Mouse (Mus musculus) hindbrain, embryonic 15.5 days (tissue): Measurements from ENCODE around the gene Zfp944. TPM values are rescaled to one million over a fixed set of nuclear protein-coding genes. Genes with fewer than 3 reads are reported as not detected.
A peak's percentile ranks its signal among the peaks of the same experiment; 100 is the strongest.
"Not testable (repeated sequence)": the region's sequence is repeated elsewhere in the genome, so short reads cannot be mapped to it uniquely, and the experiment has no call there.

ENCODE experiments used
- ATAC-seq: fragments of 200-750 bp; cut with Nextera tagmentation; 2 replicates; pipeline ENCODE4 v1.8.0; 2017; ENCODE audit warnings: low read depth, moderate number of reproducible peaks, moderate TSS enrichment; ENCODE audit not compliant: low FRiP score
- H3K27ac ChIP-seq: fragments of 300-500 bp; sonication (generic); replicated peaks from 2 replicates; pipeline ENCODE4 v1.5.1; 2015; ENCODE audit warnings: mild to moderate bottlenecking, inconsistent platforms
- H3K27me3 ChIP-seq: fragments of 300-500 bp; sonication (generic); 2 replicates; pipeline ENCODE4 v1.6.1; 2015; ENCODE audit warnings: control low read depth, inconsistent platforms
- H3K36me3 ChIP-seq: fragments of 300-500 bp; sonication (generic); 2 replicates; pipeline ENCODE4 v1.6.1; 2015; ENCODE audit warnings: control low read depth, inconsistent platforms
- H3K4me1 ChIP-seq: fragments of 300-500 bp; sonication (generic); replicated peaks from 2 replicates; pipeline ENCODE4 v1.6.1; 2015; ENCODE audit warnings: control low read depth, inconsistent platforms
- H3K4me2 ChIP-seq: fragments of 300-500 bp; sonication (generic); 2 replicates; pipeline ENCODE4 v1.6.1; 2015; ENCODE audit warnings: moderate library complexity, mild to moderate bottlenecking, inconsistent platforms
- H3K4me3 ChIP-seq: fragments of 300-500 bp; sonication (generic); 2 replicates; pipeline ENCODE4 v1.5.1; 2015; ENCODE audit warnings: mild to moderate bottlenecking, inconsistent platforms
- H3K9ac ChIP-seq: fragments of 300-500 bp; sonication (generic); 2 replicates; pipeline ENCODE4 v1.6.1; 2015; ENCODE audit warnings: inconsistent platforms
- H3K9me3 ChIP-seq: fragments of 300-500 bp; sonication (generic); 2 replicates; pipeline ENCODE4 v1.6.1; 2016; ENCODE audit warnings: control low read depth, inconsistent platforms
- WGBS: fragments of 180-500 bp; shearing (Covaris S2); methylation state at CpG from one replicate; pipeline ENCODE4 v1.1.7; 2015; 5-methylcytosine and 5-hydroxymethylcytosine counted together
- polyA plus RNA-seq: library from polyadenylated mRNA; unstranded; fragments of >200 nt; fragmentation: Nextera tagmentation; extraction: Ambion mirVana; gene quantifications from 2 replicates; pipeline ENCODE4 v1.2.1, GENCODE M21; 2015

Gene Zfp944
- 13.1 and 13.8 TPM in 2 replicates for polyA plus RNA-seq

- peak; percentile 98 for ATAC-seq
- Histone ChIP-seq H3K27ac (peak within 1 kb of the TSS; percentile 78), H3K4me2 (peak within 1 kb of the TSS; percentile 56), H3K4me3 (peak within 1 kb of the TSS; percentile 65), H3K9ac (peak within 1 kb of the TSS; percentile 69), H3K4me1 (peaks cover 18% of the 10 kb centered on the region), H3K36me3 (peaks cover 19% of the 10 kb centered on the region)
- WGBS: under 1% methylated on average over 29 of the region's 43 CpGs
- not testable (repeated sequence) for H3K9me3 ChIP-seq, H3K27me3 ChIP-seq
Measured at GRCm38 (mm10) chr17:22361101-22361781, at the start of gene Zfp944, which contains the start of gene Zfp758. Zfp944 (minus strand) TSS chr17:22361400. Zfp758 (plus strand) TSS chr17:22361453.

GRCm38 (mm10) chr17:22410756-22411155 lies 49.6 kb upstream of the Zfp944 start:
- WGBS: 81% methylated on average over 2 of the region's 2 CpGs
- H3K9ac ChIP-seq: no peak overlapping the region

GRCm38 (mm10) chr17:22363895-22364294 lies 2.7 kb upstream of the Zfp944 start:
- H3K36me3 ChIP-seq: peaks cover 22% of the 10 kb centered on the region
- no peak overlapping the region for H3K27ac ChIP-seq
- 96% methylated on average over 3 of the region's 3 CpGs for WGBS
- no peak overlapping the region for H3K4me2 ChIP-seq
- H3K9ac ChIP-seq: no peak overlapping the region
- H3K27me3 ChIP-seq: no peaks in the 10 kb centered on the region
- H3K9me3 ChIP-seq: peaks cover 17% of the 10 kb centered on the region; the same call in 1 of the 2 replicates
- H3K4me3 ChIP-seq: no peak overlapping the region
- peaks cover 18% of the 10 kb centered on the region for H3K4me1 ChIP-seq
- ATAC-seq: no peak

More at GRCm38 (mm10) chr17:22410756-22411155, 49.6 kb upstream of the Zfp944 start:
- ATAC-seq: no peak
- no peaks in the 10 kb centered on the region for H3K4me1 ChIP-seq
- H3K27ac ChIP-seq: no peak overlapping the region
- no peaks in the 10 kb centered on the region for H3K36me3 ChIP-seq
- no peak overlapping the region for H3K4me3 ChIP-seq
- no peaks in the 10 kb centered on the region for H3K27me3 ChIP-seq
- H3K9me3 ChIP-seq: 0 out of 2 replicates have a peak, but pooled peaks cover 7% of the 10 kb centered on the region
- H3K4me2 ChIP-seq: no peak overlapping the region

GRCm38 (mm10) chr17:22360572-22360971 lies 628 bp downstream of the Zfp944 start:
- Histone ChIP-seq H3K4me3 (peak overlapping the region; percentile 65), H3K4me1 (peaks cover 18% of the 10 kb centered on the region), H3K27me3 (no peaks in the 10 kb centered on the region), H3K36me3 (peaks cover 25% of the 10 kb centered on the region), H3K27ac (no peak overlapping the region), H3K4me2 (peak overlapping the region; percentile 56), H3K9ac (peak overlapping the region; percentile 69), H3K9me3 (0 out of 2 replicates have a peak, but pooled peaks cover 4% of the 10 kb centered on the region)
- ATAC-seq: no peak
- 28% methylated on average over 5 of the region's 5 CpGs for WGBS

GRCm38 (mm10) chr17:22352794-22353193 lies 8.4 kb downstream of the Zfp944 start:
- Histone ChIP-seq H3K27ac (no peak overlapping the region), H3K9me3 (no peaks in the 10 kb centered on the region), H3K9ac (no peak overlapping the region), H3K4me2 (no peak overlapping the region), H3K4me1 (no peaks in the 10 kb centered on the region), H3K36me3 (peaks cover 45% of the 10 kb centered on the region), H3K4me3 (no peak overlapping the region), H3K27me3 (no peaks in the 10 kb centered on the region)
- ATAC-seq: no peak

GRCm38 (mm10) chr17:22315247-22315646 lies 46.0 kb downstream of the Zfp944 start:
- peak overlapping the region; percentile 73 for H3K4me3 ChIP-seq
- peak overlapping the region; percentile 64 for H3K4me2 ChIP-seq
- H3K4me1 ChIP-seq, H3K9me3 ChIP-seq, H3K27me3 ChIP-seq, H3K36me3 ChIP-seq: not testable (repeated sequence)
- H3K9ac ChIP-seq: peak overlapping the region; percentile 72
- ATAC-seq: peak; percentile 49; the same call in 1 of the 2 replicates
- WGBS: 11% methylated on average over 2 of the region's 2 CpGs
- H3K27ac ChIP-seq: peak overlapping the region; percentile 83

- 0% methylated on average over 20 of the region's 20 CpGs for WGBS
- Histone ChIP-seq H3K9ac (peak within 1 kb of the TSS; percentile 72), H3K4me2 (peak within 1 kb of the TSS; percentile 64), H3K4me3 (peak within 1 kb of the TSS; percentile 73), H3K27ac (peak within 1 kb of the TSS; percentile 83)
- ATAC-seq: peak; percentile 99
- H3K4me1 ChIP-seq, H3K9me3 ChIP-seq, H3K27me3 ChIP-seq, H3K36me3 ChIP-seq: not testable (repeated sequence)
Measured at GRCm38 (mm10) chr17:22314730-22315226, 46.4 kb downstream of the Zfp944 start, which contains the start of gene CT030661.1. CT030661.1 (minus strand) TSS chr17:22314837.

GRCm38 (mm10) chr17:22314219-22314618 lies 47.0 kb downstream of the Zfp944 start:
- H3K4me2 ChIP-seq: peak overlapping the region; percentile 64
- peak overlapping the region; percentile 72 for H3K9ac ChIP-seq
- H3K4me1 ChIP-seq, H3K9me3 ChIP-seq, H3K27me3 ChIP-seq, H3K36me3 ChIP-seq: not testable (repeated sequence)
- H3K27ac ChIP-seq: peak overlapping the region; percentile 83
- peak; percentile 55; the same call in 1 of the 2 replicates for ATAC-seq
- H3K4me3 ChIP-seq: peak overlapping the region; percentile 73
- 0% methylated on average over 3 of the region's 3 CpGs for WGBS

Other genes starting within 250 kb of the Zfp944 start
- 1.5 and 1.9 TPM in 2 replicates for gene Zfp947, start 195.2 kb downstream of the Zfp944 start, polyA plus RNA-seq
- gene Zfp994, start 135.8 kb downstream of the Zfp944 start, polyA plus RNA-seq: 3.3 and 3.5 TPM in 2 replicates
- gene CT030661.1, start 46.6 kb downstream of the Zfp944 start, polyA plus RNA-seq: 10.8 and 11.0 TPM in 2 replicates
- 7.6 and 9.9 TPM in 2 replicates for gene Zfp758, start 53 bp upstream of the Zfp944 start, polyA plus RNA-seq
- 32.6 and 35.1 TPM in 2 replicates for gene Zfp946, start 62.8 kb upstream of the Zfp944 start, polyA plus RNA-seq
- not detected in 2 replicates for gene Vmn2r111, start 212.1 kb upstream of the Zfp944 start, polyA plus RNA-seq
- not detected in 2 replicates for gene Vmn2r112, start 239.6 kb upstream of the Zfp944 start, polyA plus RNA-seq